Mouse (Mus musculus): ENCODE results near the gene Mbd3l2. TPM values are rescaled to one million over a fixed set of nuclear protein-coding genes. Genes with fewer than 3 reads are reported as not detected.
"Not testable (repeated sequence)": the region's sequence is repeated elsewhere in the genome, so short reads cannot be mapped to it uniquely, and the experiment has no call there.

Mbd3l2 gene
- polyA plus RNA-seq (2012), result not detected in 2 replicates

DNA sequence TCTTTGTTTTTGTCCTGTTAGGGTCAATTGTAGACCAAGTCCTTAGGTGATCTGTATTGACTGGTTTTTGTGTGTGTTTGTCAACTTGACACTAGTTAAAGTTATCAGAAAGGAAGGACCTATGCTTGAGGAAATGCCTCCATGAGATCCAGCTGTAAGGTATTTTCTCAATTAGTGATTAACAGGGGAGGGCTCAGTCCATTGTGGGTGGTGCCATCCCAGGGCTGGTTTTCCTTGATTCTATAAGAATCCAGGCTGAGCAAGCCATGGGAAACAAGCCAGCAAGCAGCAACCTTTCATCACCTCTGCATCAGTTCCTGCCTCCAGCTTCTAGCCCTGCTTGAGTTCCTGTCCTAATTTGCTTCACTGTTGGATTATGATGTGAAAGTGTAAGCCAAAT is at the start of gene Mbd3l2:
Gene Mbd3l2, plus strand, starts transcription at position 301 of the 400 bp plus-strand sequence.
- Histone ChIP-seq H3K4me3 (replicated peaks) (no peak within 1 kb of the TSS), H3K9me3 (ENCODE audit: control insufficient read depth, low read length) (peaks cover 8% of the 10 kb centered on the region), H3K4me1 (ENCODE audit: control insufficient read depth) (no peaks in the 10 kb centered on the region), H3K36me3 (ENCODE audit: control insufficient read depth) (no peaks in the 10 kb centered on the region), H3K27me3 (ENCODE audit: control insufficient read depth) (no peaks in the 10 kb centered on the region)
- no peak for TF ChIP-seq GATA1 (IDR thresholded peaks at IDR 0.05; ENCODE audit: low read length)
- TF ChIP-seq TAL1 (IDR thresholded peaks at IDR 0.05; ENCODE audit: low read length), result no peak

DNA sequence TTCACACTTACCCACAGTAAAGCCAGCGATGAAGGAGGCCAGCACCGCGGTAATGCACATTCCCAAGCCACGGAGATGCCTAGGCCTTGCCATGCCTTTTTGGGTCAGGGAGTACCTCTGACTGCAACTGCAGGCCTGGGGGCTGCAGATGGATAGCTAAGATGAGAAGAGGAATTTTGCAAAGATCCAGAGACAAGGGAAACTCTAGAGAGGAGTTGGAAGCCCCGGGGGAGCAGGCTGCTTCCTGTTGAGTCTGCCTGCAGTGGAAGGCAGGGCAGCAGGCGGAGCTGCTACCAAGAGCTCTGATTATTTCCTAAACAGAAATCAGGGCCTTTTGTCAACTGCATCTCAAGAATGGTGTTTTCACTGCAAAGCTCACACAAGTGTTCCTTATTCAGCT is 44.7 kb upstream of the Mbd3l2 start:
- no peaks in the 10 kb centered on the region for H3K4me1 ChIP-seq (ENCODE audit: control insufficient read depth)
- H3K27me3 ChIP-seq (ENCODE audit: control insufficient read depth), result no peaks in the 10 kb centered on the region
- H3K9me3 ChIP-seq (ENCODE audit: control insufficient read depth, low read length), result no peaks in the 10 kb centered on the region
- TF ChIP-seq TAL1 (IDR thresholded peaks at IDR 0.05; ENCODE audit: low read length), result no peak
- TF ChIP-seq GATA1 (IDR thresholded peaks at IDR 0.05; ENCODE audit: low read length), result no peak
- H3K36me3 ChIP-seq (ENCODE audit: control insufficient read depth), result no peaks in the 10 kb centered on the region
- H3K4me3 ChIP-seq (replicated peaks), result no peak overlapping the region

DNA sequence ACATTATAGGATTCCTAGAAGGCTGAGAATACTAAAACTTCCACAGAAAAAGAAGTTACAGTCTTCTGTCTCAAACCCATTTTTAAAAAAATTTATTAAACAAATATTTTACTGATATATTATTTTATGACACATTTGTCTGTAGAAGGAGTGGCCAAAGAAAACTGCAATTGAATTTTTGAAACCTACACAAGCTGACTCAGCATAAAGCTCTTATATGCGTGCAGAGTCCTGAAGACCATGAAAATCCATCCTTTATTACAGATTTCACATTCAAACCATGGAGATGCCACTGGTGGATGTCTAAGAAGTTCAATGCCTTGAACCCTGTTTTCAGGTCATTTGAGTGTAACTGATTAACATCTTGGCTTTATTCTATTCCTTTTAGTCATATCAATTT is 30.8 kb upstream of the Mbd3l2 start:
- Histone ChIP-seq H3K4me1 (ENCODE audit: control insufficient read depth) (no peaks in the 10 kb centered on the region), H3K9me3 (ENCODE audit: control insufficient read depth, low read length) (no peaks in the 10 kb centered on the region), H3K36me3 (ENCODE audit: control insufficient read depth) (no peaks in the 10 kb centered on the region), H3K4me3 (replicated peaks) (no peak overlapping the region), H3K27me3 (ENCODE audit: control insufficient read depth) (no peaks in the 10 kb centered on the region)
- TF ChIP-seq GATA1 (IDR thresholded peaks at IDR 0.05; ENCODE audit: low read length) (no peak), TAL1 (IDR thresholded peaks at IDR 0.05; ENCODE audit: low read length) (no peak)

DNA sequence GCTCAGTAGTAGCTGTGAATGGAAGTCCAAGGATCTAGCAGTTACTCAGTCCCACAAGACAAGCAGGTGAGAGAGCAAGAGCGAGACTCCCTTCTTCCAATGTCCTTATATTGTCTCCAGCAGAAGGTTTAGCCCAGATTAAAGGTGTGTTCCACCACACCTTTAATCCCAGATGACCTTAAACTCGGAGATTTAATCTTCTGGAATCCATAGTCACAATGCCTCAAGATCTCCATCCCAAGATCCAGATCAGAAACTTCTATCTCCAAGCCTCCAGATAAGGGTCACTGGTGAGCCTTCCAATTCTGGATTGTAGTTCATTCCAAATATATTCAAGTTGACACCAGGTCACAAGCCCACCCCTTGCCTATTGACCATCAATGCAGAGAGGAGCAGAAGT is 27.6 kb upstream of the Mbd3l2 start, which contains the start of gene Naalad2:
Gene Naalad2, minus strand, starts transcription at position 101 of the 400 bp plus-strand sequence.
- not testable (repeated sequence) for H3K27me3 ChIP-seq (ENCODE audit: control insufficient read depth); H3K9me3 ChIP-seq (ENCODE audit: control insufficient read depth, low read length); H3K4me1 ChIP-seq (ENCODE audit: control insufficient read depth); H3K36me3 ChIP-seq (ENCODE audit: control insufficient read depth); H3K4me3 ChIP-seq (replicated peaks)

- TF ChIP-seq TAL1 (IDR thresholded peaks at IDR 0.05; ENCODE audit: low read length) (no peak), GATA1 (IDR thresholded peaks at IDR 0.05; ENCODE audit: low read length) (no peak)
- H3K4me1 ChIP-seq (ENCODE audit: control insufficient read depth), result no peaks in the 10 kb centered on the region
- H3K4me3 ChIP-seq (replicated peaks), result no peak within 1 kb of the TSS
- no peaks in the 10 kb centered on the region for H3K36me3 ChIP-seq (ENCODE audit: control insufficient read depth)
- H3K9me3 ChIP-seq (ENCODE audit: control insufficient read depth, low read length), result no peaks in the 10 kb centered on the region
- no peaks in the 10 kb centered on the region for H3K27me3 ChIP-seq (ENCODE audit: control insufficient read depth)
These were observed 26.3 kb upstream of the Mbd3l2 start, which contains the start of gene Ubtfl1 for GRCm38 (mm10) chr9:18404118-18404517. Gene Ubtfl1, plus strand, starts transcription at chr9:18404418.

DNA sequence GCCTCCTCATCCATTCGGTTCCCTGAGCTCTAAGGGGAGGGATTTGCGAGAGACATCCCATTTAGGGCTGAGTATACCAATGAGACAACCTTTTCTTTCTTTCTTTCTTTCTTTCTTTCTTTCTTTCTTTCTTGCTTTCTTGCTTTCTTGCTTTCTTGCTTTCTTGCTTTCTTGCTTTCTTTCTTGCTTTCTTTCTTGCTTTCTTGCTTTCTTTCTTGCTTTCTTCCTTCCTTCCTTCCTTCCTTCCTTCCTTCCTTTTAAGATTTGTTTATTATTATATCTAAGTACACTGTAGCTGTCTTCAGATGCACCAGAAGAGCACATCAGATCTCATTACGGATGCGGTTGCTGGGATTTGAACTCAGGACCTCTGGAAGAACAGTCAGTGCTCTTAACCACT is 18.1 kb upstream of the Mbd3l2 start:
- H3K4me3 ChIP-seq (replicated peaks), result not testable (repeated sequence)

GRCm38 (mm10) chr9:18431687-18432086 is 1.2 kb downstream of the Mbd3l2 start:
- H3K36me3 ChIP-seq (ENCODE audit: control insufficient read depth), result no peaks in the 10 kb centered on the region
- no peak overlapping the region for H3K4me3 ChIP-seq (replicated peaks)
- no peak for TF ChIP-seq GATA1 (IDR thresholded peaks at IDR 0.05; ENCODE audit: low read length)
- no peak for TF ChIP-seq TAL1 (IDR thresholded peaks at IDR 0.05; ENCODE audit: low read length)
- peaks cover 8% of the 10 kb centered on the region for H3K9me3 ChIP-seq (ENCODE audit: control insufficient read depth, low read length)
- H3K4me1 ChIP-seq (ENCODE audit: control insufficient read depth), result no peaks in the 10 kb centered on the region
- H3K27me3 ChIP-seq (ENCODE audit: control insufficient read depth), result no peaks in the 10 kb centered on the region

More for the DNA sequence above, 18.1 kb upstream of the Mbd3l2 start:
- H3K36me3 ChIP-seq (ENCODE audit: control insufficient read depth); H3K9me3 ChIP-seq (ENCODE audit: control insufficient read depth, low read length); H3K4me1 ChIP-seq (ENCODE audit: control insufficient read depth); H3K27me3 ChIP-seq (ENCODE audit: control insufficient read depth): not testable (repeated sequence)

DNA sequence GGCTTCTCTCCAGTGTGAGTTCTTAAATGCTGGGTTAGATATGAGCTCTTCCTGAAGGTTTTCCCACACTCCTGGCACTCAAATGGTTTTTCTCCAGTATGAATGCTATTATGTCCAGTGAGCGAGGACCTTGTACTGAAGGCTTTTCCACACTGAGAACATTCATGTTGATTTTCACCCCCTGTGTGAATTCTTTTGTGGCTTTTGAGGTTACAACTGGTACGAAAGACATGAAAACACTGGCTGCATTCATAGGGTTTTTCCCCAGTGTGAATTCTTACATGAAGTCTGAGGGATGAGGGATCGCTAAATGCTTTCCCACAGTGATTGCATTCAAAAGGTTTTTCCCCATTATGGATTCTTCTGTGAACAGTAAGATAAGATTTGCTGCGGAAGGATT is 26.1 kb downstream of the Mbd3l2 start:
- Histone ChIP-seq H3K9me3 (ENCODE audit: control insufficient read depth, low read length) (no peaks in the 10 kb centered on the region), H3K36me3 (ENCODE audit: control insufficient read depth) (no peaks in the 10 kb centered on the region), H3K27me3 (ENCODE audit: control insufficient read depth) (no peaks in the 10 kb centered on the region), H3K4me3 (replicated peaks) (no peak overlapping the region), H3K4me1 (ENCODE audit: control insufficient read depth) (no peaks in the 10 kb centered on the region)
- TF ChIP-seq TAL1 (IDR thresholded peaks at IDR 0.05; ENCODE audit: low read length), result no peak
- no peak for TF ChIP-seq GATA1 (IDR thresholded peaks at IDR 0.05; ENCODE audit: low read length)

- Histone ChIP-seq H3K36me3 (ENCODE audit: control insufficient read depth) (no peaks in the 10 kb centered on the region), H3K4me1 (ENCODE audit: control insufficient read depth) (no peaks in the 10 kb centered on the region), H3K4me3 (replicated peaks) (no peak overlapping the region), H3K27me3 (ENCODE audit: control insufficient read depth) (no peaks in the 10 kb centered on the region), H3K9me3 (ENCODE audit: control insufficient read depth, low read length) (no peaks in the 10 kb centered on the region)
- TF ChIP-seq TAL1 (IDR thresholded peaks at IDR 0.05; ENCODE audit: low read length), result no peak
- no peak for TF ChIP-seq GATA1 (IDR thresholded peaks at IDR 0.05; ENCODE audit: low read length)
These were observed 36.9 kb downstream of the Mbd3l2 start for GRCm38 (mm10) chr9:18467350-18467749.

GRCm38 (mm10) chr9:18468005-18468404 is 37.6 kb downstream of the Mbd3l2 start:
- no peaks in the 10 kb centered on the region for H3K9me3 ChIP-seq (ENCODE audit: control insufficient read depth, low read length)
- H3K4me1 ChIP-seq (ENCODE audit: control insufficient read depth), result peaks cover 1% of the 10 kb centered on the region
- no peak overlapping the region for H3K4me3 ChIP-seq (replicated peaks)
- TF ChIP-seq GATA1 (IDR thresholded peaks at IDR 0.05; ENCODE audit: low read length) (no peak), TAL1 (IDR thresholded peaks at IDR 0.05; ENCODE audit: low read length) (no peak)
- no peaks in the 10 kb centered on the region for H3K27me3 ChIP-seq (ENCODE audit: control insufficient read depth)
- H3K36me3 ChIP-seq (ENCODE audit: control insufficient read depth), result no peaks in the 10 kb centered on the region

Measured in erythroblast, embryonic 14.5 days (primary cell).